Mouse (Mus musculus): ENCODE results near the gene Cd6.

The Cd6 gene

DNA sequence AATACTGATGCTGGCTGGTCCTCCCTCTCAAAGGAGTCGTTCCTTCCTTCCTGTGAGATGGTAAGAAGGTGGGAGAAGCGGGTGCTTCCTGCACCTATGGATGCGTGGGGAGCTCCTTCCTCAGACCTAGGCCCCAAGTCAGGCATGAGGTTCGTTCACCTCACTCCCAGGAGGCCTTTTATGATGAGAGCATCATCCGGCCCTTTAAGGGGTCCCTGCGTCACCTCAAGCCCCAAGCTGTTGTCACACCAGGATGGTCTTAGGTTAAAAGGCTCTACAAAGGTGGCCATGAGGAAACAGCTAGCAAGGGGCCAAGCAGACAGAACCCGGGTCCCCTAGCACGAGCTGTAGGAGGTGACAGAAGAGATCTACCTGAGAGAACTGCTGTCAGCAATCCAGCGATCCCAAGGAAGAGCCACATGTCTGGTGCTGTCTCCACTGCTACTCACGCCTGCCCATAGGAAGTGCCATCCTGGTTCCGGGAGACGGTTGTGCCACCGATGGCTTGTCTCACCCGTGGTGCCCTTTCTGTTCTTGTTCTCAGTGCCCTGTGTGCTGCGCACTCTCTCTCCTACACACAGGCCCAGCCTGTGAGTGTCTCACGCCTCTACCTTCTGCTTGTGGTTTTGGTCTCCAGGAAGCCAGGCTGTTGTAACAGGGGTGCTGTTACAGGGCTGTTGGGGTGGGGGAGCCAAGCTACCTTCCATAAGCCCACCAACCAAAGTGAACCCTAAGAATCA lies at the start of gene Cd6:
Gene Cd6, minus strand, starts transcription at position 623 of the 740 bp plus-strand sequence.
- no peak for DNase-seq (ENCODE audit: low spot score)

DNA sequence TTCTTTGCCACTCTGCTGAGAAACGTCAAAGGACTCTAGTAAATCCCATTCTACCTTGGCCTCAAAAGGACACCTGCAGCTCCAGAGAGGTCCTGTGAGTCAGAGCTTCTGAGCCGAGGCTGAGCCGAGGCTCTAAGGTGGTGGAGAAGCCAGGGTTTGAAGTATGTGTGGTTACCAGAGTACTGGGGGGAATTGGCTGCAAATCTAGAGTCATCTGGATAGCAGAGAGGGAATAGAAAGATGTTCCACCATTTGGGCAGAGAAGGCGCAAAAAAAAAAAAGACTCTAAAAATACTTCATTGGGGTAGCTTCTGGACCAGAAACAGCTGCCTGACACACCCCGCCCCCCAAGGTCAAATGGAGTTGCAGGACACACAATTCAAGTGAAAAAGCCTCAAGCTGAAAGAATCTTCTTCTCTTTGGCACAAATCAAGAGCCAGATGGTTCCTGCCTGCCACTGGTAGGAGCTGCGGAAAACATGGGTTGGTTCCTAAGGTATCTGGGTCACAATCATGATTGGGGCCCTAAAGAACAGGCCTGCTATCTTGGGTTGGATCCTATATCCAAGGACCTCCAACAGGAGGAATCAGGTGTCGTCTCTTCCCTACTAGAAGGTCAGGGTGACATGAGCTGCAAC lies 48.5 kb upstream of the Cd6 start:
- no peak for DNase-seq (ENCODE audit: low spot score)

DNA sequence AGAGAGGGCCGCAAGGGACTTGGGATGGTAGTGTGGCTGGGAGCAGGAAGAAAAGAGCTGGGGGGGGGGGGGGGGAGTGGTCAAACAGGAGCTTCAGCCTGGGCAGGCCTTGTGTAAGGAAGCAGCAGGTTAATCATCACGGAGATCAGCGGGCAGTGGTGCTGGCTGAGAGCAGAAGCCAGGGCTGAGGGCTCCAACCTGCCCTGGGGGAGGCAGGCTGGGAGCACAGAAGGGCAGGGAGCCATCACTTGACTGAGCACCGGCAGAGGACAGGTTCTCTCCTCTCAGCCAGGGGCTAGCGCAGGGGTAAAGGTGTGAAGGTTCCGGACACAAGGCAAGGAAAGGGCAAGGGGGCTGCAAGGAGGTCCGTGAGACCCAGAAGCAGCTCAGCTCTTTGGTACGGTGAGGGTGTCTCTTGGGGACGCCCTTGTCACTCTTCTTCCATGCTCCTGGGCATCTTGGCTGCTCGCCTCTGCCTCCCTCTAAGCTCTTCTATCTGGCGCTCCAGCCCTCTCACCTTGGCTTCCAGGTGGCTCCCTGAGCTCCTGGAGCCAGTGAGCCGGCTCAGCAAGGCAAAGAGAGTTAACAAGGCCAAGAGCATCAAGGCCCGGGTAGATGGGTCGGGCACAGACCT lies 41.6 kb upstream of the Cd6 start:
- no peak for DNase-seq (ENCODE audit: low spot score)

DNA sequence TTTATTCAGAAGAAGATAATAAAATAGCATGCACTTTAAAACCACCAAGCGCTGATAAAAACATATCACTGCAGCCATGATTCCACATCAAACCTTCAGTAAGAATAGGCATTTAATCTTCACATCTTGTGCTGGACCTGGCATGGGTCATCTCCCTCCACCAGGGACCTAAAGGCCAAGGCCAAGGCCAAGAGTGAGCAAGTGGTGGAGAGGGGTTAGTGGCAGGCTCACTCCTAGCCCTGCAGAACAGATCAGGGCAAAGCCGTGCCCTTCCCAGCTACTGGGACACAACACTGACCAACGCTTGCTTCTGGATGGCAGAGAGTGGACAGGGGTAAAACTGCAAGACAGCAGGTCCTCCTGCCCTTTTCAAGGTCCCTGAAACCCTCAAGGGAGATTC lies 40.8 kb upstream of the Cd6 start:
- no peak for DNase-seq (ENCODE audit: low spot score)

DNA sequence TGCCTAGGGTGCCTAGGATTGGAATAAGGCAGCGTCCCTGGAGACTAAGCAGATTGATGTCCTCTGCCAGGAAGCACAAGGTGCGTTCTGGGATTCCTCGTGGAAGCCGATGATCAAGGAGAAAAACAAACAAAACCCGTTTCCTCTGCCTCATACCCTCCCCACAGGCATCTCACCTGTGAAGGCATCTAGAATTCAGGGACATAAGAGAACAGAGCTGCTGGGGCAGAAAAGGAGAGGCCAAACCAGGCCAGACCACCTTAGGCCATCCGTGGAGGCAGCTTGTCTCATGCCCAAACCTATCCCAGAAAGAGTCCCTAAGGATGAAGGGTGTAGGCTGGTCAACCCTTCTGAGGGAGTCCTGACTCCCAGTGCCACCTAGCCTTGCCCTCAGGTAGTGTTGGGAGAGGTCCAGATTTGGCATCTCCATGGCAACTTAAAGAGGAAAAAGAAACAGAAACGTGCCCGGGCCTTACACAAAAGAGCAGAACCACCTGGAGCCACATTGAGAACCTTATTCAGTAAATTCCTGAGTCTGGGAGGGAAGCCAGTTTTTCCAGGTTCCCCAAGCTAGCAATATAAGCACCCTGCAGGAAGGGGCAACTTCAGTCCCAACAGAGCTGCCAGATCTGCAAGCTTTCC lies 40.1 kb upstream of the Cd6 start, which contains the start of gene Tmem132a:
Gene Tmem132a, minus strand, starts transcription at position 55 of the 642 bp plus-strand sequence.
- no peak for DNase-seq (ENCODE audit: low spot score)

DNA sequence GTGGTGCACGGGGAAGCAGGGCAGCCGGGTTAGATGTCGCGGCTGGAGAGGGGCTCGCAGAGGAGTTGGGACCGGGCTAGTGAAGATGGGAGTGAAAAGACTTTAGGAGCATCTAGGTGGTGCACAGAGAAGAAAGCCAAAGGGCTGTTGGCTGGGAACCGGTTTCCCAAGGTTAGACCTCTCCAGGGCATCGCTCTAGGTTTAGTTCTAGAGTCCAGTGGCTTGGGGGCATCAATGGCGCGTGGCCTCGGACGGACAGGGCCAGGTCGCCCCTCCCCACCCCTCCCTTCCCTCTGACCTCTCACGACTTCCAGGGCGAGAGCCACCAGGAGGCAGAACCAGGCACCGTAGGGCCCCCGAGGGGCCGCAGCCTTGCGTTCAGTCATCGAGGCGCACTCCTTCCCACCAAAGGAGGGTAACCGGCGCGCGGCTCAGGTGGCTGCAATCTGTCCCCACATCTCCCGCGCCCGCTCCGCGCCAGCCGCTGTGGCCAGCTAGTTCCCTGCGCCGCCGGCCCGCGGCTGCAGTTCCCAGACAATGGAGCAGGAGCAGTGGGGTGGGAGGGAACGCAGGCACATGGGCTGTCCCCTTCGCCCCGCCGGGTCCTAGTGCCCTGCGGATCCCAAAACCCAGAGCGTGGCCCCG lies 39.5 kb upstream of the Cd6 start:
- peak; percentile 65 for DNase-seq (ENCODE audit: low spot score)

DNA sequence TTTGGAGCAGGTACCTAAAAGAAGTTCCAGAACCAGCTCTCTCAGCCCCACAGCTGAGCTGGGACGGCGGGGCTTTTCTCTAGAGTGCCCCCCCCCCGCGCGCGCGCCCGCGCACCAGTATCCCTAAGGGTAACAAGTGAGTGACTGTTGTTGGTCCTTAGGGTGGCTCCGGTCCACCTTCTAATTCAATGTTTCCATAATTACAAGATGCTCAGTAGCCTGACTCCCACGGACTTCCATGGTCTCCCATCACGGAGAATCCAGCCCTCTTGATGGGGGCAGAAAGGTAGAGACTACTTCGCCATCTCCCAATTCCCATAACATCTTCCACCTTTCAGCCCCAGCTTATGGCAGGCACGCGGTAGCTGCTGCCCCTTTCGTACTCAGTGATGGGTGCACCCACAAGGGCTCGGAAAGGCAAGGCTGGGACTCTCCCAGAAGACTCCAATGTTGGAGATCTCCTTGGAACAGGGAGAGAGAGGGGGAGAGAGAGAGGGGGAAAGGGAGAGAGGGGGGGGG lies 38.8 kb upstream of the Cd6 start:
- DNase-seq (ENCODE audit: low spot score): no peak

DNA sequence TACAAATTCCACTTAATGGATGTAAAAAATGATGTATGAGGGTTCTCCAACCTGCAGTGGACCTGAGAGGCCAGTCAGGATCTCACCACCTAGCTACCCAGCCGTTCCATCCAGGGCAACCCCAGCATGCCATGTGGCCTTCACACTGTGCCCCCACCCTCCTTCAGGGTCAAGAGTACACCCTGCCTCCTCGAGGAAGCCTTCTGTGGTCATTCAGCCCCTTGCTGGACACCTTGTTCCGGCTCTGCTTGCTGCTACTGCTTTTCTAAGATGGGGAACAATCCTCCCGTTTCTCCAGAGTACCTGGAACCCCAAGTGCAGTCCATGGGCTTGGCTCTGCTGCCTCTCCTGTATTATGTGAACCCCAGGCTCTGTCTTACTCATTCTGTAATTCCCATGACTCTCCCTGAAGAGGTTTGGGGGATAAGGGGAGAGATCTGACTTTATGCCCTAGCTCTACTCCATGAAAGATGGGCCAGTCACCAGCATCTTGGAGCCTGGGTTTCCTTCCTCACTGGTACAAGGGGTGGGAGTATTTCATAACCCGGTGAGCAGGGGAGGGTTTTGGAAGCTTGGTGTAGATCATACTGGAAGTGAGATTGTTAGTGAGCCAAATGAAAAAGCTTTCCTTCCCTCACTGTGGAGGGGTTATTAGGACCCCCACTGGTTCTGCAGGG lies 38.2 kb upstream of the Cd6 start:
- no peak for DNase-seq (ENCODE audit: low spot score)

DNA sequence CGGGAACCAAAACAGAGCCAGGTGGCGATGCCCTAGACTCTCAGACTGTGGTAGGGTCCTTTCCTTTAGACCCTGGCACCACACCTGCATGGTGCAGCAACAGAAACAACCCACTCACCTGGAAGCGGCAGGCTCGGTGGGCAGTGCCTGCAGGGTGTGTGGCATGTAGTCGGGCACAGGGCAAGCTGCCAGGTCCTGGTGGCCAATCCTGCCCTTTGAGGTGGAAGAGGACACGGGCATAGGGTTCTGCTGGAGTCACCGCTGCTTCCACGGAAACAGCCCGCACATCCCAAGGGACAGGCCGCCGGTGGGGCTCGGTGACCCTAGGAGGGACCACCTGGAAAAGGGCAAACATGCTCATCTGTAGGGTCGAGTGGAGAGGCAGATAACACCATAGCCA lies 36.5 kb upstream of the Cd6 start:
- no peak for DNase-seq (ENCODE audit: low spot score)

DNA sequence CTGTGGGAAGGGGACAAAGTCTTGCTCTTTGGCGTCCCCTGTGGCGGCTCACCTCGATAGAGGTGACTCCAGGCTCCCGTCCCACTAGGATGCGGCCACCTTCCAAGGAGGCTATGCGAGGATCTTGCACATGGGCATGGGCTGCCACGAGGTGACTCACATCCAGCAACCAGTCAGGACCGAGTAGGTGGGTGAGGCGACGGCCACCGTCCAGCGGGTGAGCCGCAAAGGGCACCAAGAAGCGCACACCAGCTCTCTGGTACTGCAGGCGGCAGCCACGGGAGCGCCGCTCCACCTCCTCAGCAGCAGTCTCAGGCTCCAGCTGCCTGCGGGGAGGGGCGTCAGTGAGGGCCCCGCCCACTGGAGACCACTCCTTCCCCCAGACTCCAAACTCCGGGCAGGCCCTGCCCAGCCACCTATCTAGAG lies 30.2 kb upstream of the Cd6 start:
- DNase-seq (ENCODE audit: low spot score): no peak

DNA sequence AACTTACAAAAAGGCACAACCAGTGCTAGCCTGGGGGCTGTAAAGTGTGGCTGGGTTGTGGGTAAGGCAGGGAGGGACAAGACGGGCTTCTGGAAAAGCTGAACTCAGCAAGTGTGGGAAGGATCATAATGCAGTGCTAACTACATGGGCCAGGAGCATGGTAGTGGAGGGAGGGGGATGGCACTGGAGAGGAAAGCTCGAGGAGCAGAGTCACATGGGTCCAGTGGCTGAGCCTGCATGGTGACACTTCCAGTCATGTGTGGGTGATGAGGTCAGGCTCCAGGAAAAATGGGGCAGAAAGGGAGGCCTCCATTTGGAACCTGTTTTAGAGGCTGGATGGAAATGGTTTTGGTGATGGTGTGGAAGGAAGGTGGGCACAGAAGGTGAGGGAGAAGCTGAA lies 26.7 kb upstream of the Cd6 start:
- no peak for DNase-seq (ENCODE audit: low spot score)

DNA sequence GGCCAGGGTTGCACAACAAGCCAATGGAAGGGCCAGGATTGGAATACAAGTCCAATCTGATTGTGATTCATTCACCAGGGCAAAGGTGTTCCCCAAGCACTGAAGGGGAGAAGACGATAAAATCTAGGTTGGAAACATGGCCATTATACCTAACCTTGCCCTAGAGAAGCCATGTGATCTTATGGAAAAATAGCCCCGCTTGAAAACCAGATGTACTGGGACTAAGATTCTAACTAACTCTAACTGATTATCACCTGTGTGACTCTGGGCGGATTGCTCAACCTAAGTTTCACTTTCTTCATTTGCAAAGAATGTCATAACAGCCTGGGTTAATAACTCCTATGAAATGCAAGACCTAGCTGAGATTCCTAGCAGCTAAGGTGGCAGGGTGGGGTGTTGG lies 25.6 kb upstream of the Cd6 start:
- no peak for DNase-seq (ENCODE audit: low spot score)

DNA sequence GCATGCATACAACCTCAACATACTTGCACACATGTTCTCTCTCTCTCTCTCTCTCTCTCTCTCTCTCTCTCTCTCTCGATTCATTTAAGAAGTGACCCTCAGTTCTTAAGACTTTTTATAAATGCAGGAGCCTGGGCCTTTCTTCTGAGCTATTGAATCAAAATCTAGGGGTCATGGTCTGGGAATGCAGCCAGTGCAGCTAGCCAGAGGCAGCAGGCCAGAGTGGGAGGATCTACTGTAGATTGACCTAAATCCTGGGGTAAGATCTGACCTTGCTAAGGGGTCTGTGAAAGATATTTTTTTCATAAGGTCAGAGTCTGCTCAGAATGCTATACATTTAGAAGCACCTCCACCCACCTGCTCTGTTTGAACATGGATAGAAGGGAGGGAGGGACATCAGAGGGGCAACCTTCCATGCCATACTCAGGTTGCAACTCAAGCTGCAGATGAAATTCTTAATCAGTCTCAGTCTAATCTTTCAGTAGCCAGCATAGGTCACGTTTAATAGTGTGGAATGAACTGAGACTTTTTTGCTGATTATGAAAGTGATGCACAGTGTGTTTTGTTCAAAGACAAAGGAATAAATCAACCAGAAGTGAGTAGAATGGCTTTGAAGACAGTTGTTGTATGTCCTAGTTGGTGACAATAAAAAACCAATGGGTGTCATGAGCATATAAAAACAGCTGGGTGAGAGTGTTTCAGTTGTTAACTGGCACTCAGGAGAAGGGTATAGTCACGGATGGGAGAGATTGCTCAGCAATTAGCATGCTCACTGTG lies 17.6 kb upstream of the Cd6 start:
- DNase-seq (ENCODE audit: low spot score): no peak

DNA sequence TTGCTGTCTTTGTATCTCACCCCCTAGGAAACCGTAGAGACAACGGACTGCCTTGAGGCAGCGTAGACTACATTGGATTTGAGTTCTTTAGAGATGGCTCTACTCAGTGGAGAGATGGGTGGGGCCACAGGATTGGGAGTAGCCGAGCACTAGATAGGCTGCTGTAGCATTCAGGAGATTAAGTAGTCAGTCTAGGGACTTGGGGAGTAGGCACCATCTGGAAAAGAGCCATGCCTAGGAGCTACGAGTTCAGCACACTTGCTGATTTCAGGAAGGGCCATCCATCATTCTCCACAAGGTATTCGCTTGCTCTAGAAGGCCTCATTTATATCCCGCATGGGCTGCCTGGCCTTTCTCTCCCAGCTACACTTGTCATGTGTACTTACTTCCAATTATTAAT lies 16.3 kb upstream of the Cd6 start:
- DNase-seq (ENCODE audit: low spot score): no peak

DNA sequence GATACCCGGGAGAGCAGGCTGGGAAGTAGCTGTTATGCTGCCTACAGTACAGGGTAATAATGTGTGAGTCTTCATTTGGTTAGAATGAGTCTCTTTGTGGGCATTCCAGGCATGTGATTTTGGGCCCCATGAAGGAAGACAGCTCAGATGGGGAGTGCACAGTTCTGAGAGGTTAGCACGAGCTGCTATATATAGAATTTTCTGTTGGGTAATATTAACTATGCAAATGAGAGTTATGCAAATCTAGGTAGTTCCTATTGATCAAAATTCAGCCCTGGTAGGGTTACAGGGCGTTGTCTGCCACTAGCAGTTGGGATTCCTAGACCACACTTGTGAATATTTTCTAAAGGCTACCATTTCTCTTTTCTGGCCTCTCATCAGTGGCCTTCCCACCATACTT lies 15.6 kb upstream of the Cd6 start:
- no peak for DNase-seq (ENCODE audit: low spot score)

DNA sequence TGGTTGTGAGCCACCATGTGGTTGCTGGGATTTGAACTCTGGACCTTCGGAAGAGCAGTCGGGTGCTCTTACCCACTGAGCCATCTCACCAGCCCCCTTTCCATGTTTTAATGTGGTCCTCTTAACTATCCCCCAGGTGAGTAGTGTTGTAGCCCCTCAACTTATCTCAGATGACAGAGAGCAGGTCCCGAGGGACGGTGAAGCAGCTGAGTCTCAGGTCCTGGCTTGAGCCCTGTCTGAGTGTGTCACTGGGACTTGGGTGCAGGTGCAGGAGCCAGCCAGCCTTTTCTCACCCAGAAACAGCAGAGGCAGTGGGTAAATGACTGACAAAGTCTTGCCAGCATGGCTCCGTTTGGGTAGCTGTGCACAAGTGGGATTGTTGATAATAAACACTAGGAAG lies 14.3 kb upstream of the Cd6 start:
- DNase-seq (ENCODE audit: low spot score): no peak

DNA sequence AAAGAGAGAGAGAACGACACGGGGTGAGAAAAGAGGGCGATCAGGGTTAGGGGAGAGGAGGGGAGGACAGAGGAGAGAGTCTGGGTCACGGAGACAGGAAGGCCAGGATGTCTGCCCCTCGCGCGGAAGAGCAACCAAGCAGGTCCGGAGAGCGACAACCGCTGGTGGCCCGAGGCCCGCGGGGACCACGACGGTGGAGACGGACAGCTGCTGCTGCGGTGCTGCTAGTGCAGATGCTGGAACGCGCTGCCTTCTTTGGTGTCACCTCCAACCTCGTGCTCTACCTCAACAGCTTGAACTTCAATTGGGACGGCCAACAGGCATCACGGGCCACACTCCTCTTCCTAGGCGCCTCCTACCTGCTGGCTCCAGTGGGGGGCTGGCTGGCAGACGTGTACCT lies 13.1 kb upstream of the Cd6 start:
- no peak for DNase-seq (ENCODE audit: low spot score)

DNA sequence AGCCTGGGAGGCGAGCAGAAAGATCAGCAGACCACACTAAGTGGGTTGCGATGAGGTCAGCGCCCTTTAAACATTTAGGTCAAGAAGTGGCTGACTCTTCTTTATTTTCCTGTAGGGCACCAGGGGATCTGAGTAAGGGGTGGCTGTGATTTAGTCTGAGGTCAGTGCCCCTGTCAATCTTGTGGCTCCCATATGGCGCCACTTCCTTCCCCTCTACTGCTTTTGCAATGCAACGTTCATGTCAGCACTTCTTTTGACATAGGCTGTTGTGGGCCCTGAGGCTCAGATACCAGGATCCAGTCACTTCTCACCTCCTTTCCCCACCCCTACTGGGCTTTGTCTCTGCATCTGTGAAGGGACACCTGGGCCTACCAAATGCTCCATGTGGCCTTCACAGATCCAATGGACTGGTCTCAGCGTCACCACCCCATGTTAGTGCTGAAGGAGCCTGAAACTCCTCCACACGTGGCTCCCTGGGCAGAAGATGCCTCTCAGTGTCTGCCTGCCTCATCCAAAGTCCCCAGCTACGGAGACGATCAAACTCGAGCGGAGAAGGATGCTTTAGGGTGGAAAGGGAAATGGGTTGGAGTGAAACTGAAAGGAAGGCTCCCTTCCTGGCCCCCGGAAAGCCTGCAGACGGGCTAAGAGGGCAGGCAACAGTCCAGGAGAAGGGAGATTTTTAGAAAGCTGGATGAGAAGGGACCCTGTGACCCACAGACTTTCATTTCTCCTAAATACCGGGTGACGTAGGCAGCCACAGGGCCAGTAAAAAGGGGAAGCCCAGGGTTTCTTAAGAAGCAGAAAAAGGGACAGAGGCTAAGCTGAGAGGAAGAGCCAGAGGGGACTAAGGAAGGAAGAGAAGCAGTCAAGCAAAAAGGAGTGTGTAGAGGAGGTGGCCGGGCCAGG lies 12.1 kb upstream of the Cd6 start:
- no peak for DNase-seq (ENCODE audit: low spot score)

DNA sequence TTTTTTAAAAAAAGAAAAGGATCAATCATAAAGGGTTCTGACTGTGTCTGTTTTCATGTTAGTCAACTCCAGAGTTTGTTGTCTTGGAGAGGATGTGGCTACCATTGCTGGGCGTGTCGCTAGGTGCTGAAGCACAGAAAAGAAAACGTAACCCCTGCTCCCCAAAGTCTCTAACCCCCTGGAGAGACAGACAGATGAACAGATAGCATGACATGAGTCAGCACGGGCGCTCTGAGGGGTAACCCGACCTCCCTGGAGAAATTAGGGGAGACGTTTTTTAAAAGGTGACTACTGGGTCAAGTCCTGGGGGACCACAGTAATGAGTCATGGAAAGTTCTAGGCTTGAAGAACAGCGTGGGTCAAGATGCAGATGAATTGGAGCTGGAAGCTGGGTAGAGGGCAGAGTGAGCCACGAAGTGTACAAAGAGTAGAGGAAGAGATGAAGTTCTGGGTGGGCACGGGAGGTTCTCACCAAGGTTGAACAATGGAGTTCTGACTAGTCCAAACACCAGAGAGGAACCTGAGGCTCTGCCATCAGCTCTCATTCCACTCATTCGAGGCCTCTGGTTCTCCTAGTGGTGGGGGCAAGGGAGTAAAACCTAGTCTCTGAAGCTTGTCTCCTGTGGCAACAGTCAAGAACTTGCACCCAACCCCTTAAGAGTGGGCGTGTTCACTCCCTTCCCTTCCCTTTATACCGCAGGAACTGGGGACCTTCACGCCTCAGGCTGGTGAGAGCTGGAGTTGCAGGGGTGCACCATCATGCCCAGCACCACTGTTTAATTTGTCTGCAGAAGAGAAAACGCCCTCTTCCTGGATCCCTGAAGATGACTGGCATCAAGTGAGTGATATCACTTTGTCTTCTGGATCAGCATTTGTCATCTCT lies 9.4 kb upstream of the Cd6 start, which contains the start of gene Slc15a3:
Gene Slc15a3, plus strand, starts transcription at position 718 of the 883 bp plus-strand sequence.
- DNase-seq (ENCODE audit: low spot score): no peak
